Mouse (Mus musculus): ENCODE measurements around the gene Cobll1. TPM values are rescaled to one million over a fixed set of nuclear protein-coding genes. Genes with fewer than 3 reads are reported as not detected.
A peak's percentile ranks its signal among the peaks of the same experiment; 100 is the strongest.

Gene Cobll1
- total RNA-seq, 2 experiments from 2014 or later: 6.1 to 8.9 TPM

DNA sequence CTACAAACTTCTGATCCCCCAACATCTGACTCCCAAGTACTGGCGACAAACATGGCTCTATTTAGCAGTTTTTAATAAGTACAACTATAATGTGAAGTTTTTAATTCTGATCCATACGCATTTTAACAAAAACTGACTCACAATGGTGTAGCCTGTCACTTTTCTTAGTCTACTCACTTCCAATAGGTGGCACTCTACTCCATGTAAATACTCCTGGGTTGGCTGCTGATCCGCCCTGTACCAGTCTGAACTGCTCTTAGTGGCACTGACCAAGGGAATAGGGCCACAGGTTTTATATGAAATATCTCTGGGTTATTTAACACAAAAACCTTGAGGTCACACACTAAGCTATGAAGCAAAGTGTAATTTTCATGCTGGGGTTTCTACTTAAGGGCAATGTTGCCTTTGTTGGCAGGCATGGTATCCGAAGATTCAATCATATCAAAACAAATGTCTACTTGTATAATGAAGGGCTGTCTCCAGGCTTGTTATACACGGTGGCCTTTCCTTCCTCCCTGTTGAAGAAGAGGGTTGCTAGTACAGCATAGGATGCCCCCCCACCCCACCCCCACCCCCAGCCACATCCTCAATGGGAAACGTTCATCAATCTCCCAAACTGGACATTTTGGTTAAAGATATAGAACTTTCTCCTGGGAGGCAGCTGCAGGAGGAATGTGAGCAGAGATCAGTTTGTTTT is 93.6 kb downstream of the Cobll1 start:
- no peak for DNase-seq

DNA sequence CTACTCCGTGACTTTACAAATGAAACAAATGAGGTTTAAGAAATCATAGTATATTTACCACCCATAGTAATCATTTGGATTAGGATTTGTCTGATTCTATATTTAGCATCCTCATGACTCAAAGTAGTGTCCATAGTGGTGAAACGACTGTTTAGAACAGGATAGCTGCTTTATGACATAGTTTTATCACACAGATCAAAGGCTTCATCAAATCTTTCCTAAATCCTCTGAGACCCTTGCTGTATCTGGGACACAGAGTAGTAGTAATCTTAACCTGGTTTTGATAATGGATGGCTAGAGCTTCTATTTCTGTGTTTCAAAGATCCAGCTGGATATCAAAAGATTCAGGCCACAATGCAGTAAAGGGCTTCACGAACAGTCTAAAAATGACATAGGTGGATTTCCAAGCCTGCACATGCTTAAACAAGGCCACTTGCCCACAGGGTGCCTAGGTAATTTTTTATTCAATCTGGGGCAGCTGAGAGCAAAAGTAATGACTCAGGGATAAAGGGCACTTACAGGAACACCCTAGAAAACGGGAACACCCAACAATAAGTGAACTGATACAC is 98.0 kb downstream of the Cobll1 start:
- DNase-seq: no peak

GRCm38 (mm10) chr2:65140330-65140922 is 98.8 kb downstream of the Cobll1 start:
- DNase-seq: no peak

- DNase-seq: no peak
Observed at GRCm38 (mm10) chr2:65139606-65140329, 99.4 kb downstream of the Cobll1 start.

DNA sequence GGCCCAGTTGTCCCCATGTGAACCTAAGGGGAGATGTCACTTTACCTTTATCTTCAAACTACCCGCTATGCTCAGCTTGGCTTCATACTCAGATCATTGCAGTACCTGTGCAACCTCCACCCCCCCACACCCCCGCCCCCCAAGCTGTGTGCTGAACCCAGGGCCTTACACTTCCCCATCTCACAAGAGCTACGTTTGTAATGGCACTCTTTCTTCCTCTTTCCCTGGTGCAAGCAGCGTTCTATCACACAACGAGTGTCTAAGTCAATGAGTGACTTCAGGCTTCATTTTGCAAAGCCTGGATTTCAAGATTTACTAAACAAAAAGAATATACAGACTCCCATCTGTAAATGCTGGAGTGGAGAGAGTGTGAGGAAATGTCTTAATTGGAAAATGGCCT is 100.2 kb downstream of the Cobll1 start:
- DNase-seq: no peak

- DNase-seq: peak in 1 of 2 experiments; percentile 18
Observed at GRCm38 (mm10) chr2:65126141-65126783, 112.9 kb downstream of the Cobll1 start.

DNA sequence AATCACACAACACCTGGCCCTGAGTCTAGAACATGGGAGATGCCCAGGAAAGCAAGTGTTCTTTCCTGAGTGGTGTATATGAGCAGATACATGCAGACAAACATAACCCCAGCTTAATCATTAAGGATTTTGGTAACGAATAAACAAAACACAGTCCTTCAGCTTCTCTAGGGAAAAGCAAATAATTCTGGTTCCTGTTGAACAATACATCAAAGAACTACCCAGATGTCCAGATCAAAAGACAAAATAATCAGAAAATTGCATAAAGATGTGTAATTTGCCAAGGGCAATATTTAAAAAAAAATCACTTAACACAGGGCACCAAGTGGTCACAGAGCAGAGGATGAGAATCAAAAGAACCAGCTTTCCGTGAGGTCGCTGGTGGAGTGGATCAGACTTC is 115.5 kb downstream of the Cobll1 start:
- no peak for DNase-seq

GRCm38 (mm10) chr2:65121435-65121834 is 117.8 kb downstream of the Cobll1 start:
- DNase-seq: peak in 1 of 2 experiments; percentile 37

GRCm38 (mm10) chr2:65121012-65121411 is 118.2 kb downstream of the Cobll1 start:
- no peak for DNase-seq

- no peak for DNase-seq
Observed at GRCm38 (mm10) chr2:65120112-65120511, 119.1 kb downstream of the Cobll1 start.

DNA sequence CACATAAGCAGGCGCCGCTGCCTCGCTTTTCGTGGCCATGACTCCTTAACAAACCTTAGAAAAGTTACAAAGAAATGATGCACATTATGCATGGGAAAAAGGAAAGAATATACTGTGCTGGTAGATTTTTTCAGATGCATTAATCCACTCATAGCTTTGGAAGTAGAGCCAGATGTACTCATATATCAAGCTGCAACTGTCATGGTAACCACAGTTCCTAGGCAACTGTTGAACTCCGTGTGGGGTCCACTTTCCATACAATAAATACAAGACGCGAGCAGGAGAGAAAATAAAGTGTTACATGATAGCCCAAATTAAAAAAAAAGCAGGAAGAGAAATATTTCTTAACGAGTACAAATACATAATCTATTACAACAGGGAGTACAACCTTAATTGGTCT is 119.5 kb downstream of the Cobll1 start:
- DNase-seq: no peak

DNA sequence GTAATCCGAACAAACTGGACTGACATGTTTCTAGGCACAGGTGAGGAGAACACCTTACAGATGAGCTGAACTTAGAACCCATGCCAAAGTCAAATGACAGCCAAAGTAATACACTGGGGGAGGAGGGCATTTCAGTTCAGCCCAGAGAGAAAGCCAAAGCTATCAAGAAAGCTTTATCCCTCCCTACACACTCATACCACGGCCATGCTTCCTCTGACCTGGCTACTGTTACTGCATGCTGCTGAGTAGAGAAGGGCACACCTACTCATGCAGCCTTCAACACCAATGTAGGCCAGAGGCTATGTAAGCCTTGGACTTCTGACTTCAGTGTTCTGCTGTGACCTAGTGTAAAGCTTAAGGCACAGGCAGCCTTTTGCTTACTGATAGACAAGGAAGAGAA is 120.1 kb downstream of the Cobll1 start:
- DNase-seq: no peak

- no peak for DNase-seq
Observed at GRCm38 (mm10) chr2:65117859-65118258, 121.3 kb downstream of the Cobll1 start.

DNA sequence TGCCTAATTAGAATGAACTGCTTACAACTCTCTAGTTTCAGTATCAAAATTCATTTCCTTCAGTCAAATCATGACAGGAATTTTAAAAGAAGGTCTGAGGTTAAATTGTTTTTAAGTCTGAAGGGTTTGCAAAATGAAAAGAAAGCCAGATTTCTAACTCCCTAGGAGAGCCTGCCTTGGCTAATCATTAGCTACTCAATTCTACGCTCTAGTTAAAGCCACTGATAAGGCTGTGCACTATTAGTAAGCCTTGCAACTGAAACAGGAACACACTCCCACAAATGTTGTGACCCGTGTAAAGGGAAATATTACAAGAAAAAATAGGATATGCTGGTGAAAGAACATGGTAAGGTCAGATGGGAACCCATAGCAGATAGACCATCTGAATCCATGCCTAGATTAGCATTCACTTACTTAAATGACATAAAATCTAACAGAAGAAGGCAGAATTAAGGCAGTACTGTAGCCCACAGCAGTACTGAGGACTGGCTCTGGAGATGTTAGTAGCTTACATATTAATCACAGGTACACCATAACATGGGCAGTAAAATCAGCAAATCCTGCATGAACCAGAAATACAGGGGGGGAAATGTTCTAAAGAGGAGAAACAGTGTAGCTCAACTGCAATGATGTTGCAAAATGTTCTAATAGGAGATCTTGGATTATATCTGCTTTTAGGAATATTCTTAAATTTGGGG is 122.6 kb downstream of the Cobll1 start:
- DNase-seq: no peak

DNA sequence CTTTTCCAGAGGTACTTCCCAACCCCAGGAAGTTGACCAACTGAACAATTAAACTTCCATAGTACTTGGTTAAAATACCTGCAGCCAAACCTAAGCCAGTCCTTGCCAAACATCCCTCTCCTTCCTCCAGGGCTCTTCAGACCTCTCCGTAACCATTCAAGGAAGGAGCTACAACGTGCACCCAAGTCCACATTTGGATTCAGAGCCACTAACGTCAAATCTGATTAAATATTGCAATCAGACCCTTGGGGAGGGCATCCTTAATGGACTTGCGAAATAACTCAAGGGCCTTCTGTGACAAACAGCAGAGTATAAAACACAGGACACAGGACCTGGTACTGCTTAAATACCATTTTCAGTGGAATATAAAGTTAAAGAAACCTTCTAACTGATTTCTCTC is 126.0 kb downstream of the Cobll1 start:
- DNase-seq: no peak

DNA sequence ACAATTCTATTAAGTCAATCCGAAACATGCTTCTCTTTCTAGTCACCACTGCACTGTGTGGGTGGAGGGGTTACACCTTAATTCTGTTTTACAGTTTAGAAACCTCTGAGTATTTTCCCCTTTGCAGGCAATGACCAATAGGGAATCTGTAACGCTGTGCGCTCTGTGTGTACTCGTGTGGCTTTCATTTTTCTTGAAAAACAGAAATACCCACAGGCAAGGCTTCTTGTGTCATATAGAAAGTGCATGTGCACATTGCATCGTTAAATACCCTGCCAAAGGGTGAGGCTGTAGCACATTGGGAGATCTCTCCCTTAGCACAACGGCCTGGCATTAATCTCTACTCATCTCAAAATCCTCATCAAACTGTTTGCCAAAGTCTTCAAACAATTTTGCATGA is 134.6 kb downstream of the Cobll1 start:
- DNase-seq: no peak

DNA sequence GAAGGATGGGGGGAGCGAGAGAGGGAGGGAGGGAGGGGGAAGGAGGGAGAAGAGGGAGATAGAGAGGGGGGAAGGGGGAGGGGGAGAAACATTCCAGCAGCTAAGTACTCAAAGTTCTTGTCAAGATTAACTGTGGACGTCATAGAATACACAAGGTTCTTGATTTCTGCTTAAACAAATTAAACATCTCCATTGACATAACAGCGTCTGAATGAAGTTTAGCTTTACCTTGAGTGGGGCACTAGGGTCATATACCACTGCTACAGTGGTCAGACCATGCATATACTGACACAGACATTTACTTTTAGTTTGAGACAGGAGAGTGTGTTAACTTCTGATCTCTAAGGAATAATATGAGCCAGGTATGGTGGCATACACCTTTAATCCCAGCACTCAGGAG is 135.4 kb downstream of the Cobll1 start:
- DNase-seq: no peak

DNA sequence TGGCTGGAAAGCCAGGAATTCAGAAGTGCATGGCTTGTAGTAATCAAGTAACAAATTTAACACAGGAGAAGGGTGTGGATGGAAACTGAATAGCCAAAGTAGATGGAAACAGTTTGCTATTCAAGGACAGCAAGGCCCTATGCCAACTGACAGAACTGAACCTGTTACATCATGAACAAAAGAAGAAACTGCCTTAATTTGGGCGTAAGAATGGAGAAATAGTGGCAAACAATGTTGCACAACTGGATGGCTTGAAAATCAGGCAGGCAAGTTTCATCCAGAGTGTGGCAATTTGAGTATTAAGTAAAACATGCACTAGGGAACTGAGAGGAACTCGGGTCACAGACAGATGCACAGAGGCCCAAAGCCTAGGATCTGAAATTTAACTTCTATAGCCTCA is 137.8 kb downstream of the Cobll1 start:
- no peak for DNase-seq

- DNase-seq: no peak
Observed at GRCm38 (mm10) chr2:65100001-65100400, 139.2 kb downstream of the Cobll1 start.

DNA sequence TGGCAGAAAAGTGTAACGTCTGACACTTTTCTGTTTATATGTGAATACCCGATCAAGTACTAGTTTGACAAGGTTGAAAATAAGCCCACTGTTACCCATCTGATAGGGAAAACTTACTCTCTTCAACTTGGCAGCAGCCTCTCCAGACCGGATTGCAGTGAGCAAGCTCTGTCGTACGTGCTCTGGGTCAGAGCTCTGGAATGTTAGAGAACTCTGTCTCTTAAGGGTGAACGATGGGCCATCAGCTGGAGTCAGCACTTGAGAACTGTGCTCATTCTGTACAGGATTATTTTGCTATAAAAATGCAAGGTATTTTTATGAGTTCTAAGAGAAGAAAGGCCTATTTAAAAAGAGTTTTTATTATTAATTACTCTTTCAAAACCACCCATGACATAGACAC is 143.6 kb downstream of the Cobll1 start:
- DNase-seq: no peak

- DNase-seq: no peak
Observed at GRCm38 (mm10) chr2:65093990-65094389, 145.2 kb downstream of the Cobll1 start.

DNA sequence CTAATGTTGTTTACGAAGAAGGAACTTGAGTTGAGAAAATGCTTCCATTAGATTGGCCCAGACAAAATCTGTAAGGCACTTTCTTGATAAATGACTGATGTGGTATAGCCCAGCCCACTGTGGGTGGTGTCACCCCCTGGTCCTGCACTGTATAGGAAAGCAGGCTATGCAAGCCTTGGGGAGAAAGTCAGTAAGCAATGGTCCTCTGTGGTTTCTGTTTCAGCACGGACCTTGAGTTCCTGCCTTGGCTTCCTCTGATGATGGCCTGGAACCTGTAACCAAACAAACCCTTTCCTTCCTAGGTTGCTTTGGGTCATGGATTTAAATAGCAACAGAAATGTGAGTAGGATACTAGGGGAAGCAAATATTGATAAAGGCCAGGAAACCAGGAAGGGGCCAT is 148.2 kb downstream of the Cobll1 start:
- DNase-seq: no peak
